Mouse (Mus musculus) layer of hippocampus, adult 2 months (tissue): Measurements from ENCODE around the gene Wapl. TPM values are rescaled to one million over a fixed set of nuclear protein-coding genes. Genes with fewer than 3 reads are reported as not detected.

Source experiments
- DNase-seq, 2 experiments: peaks; one replicate each; pipeline ENCODE4 v3.0.0; 2022; ENCODE audit warnings: low spot score in 2 of 2
- H3K27ac ChIP-seq: fragments of 200-600 bp; 2 replicates; pipeline ENCODE4 v1.8.1; 2022
- H3K4me3 ChIP-seq: fragments of 200-600 bp; 2 replicates; pipeline ENCODE4 v1.8.1; 2022; ENCODE audit warnings: mild to moderate bottlenecking
- CTCF ChIP-seq: fragments of 200-600 bp; conservative IDR thresholded peaks from 2 replicates; pipeline ENCODE4 v1.8.1; 2022; ENCODE audit warnings: antibody characterized with exemption, mild to moderate bottlenecking, moderate library complexity
- total RNA-seq, 2 experiments: library from RNA; stranded (reverse); gene quantifications; 2 replicates each; pipeline ENCODE4 v1.2.3; 2021

Gene Wapl
- total RNA-seq, 2 experiments from 2014 or later = 56.3 to 58.7 TPM

- no peak for DNase-seq
- no peak for TF ChIP-seq CTCF
- Histone ChIP-seq H3K4me3 (peak overlapping the region; percentile 58), H3K27ac (no peak overlapping the region)
Measured at GRCm38 (mm10) chr14:34662478-34662826, 11.3 kb upstream of the Wapl start.

GRCm38 (mm10) chr14:34663381-34663780 lies 10.3 kb upstream of the Wapl start:
- no peak overlapping the region for H3K4me3 ChIP-seq
- DNase-seq = no peak
- TF ChIP-seq CTCF = no peak
- H3K27ac ChIP-seq = no peak overlapping the region

GRCm38 (mm10) chr14:34669082-34669481 lies 4.6 kb upstream of the Wapl start:
- no peak for TF ChIP-seq CTCF
- Histone ChIP-seq H3K4me3 (no peak overlapping the region), H3K27ac (no peak overlapping the region)
- DNase-seq = no peak

GRCm38 (mm10) chr14:34670256-34670655 lies 3.5 kb upstream of the Wapl start:
- no peak for DNase-seq
- Histone ChIP-seq H3K27ac (no peak overlapping the region), H3K4me3 (no peak overlapping the region)
- no peak for TF ChIP-seq CTCF

- no peak; the same call in 1 of the 2 replicates for TF ChIP-seq CTCF
- peak in 1 of 2 experiments; percentile 8 for DNase-seq
- peak overlapping the region; percentile 95 for H3K27ac ChIP-seq
- peak overlapping the region; percentile 83 for H3K4me3 ChIP-seq
Measured at GRCm38 (mm10) chr14:34674229-34674791, 582 bp downstream of the Wapl start.

- peak overlapping the region; percentile 95; the same call in 1 of the 2 replicates for H3K27ac ChIP-seq
- TF ChIP-seq CTCF = no peak
- peak overlapping the region; percentile 83 for H3K4me3 ChIP-seq
- DNase-seq = no peak
Measured at GRCm38 (mm10) chr14:34674932-34675331, 1.2 kb downstream of the Wapl start.

GRCm38 (mm10) chr14:34675347-34675865 lies 1.7 kb downstream of the Wapl start:
- H3K27ac ChIP-seq = 0 out of 2 replicates have a peak overlapping the region, but pooled peaks have one; percentile 95
- H3K4me3 ChIP-seq = peak overlapping the region; percentile 83
- DNase-seq = no peak
- TF ChIP-seq CTCF = no peak

- TF ChIP-seq CTCF = no peak
- no peak overlapping the region for H3K4me3 ChIP-seq
- H3K27ac ChIP-seq = no peak overlapping the region
- no peak for DNase-seq
Measured at GRCm38 (mm10) chr14:34680815-34681214, 7.1 kb downstream of the Wapl start.

GRCm38 (mm10) chr14:34684989-34685388 lies 11.3 kb downstream of the Wapl start:
- no peak overlapping the region for H3K4me3 ChIP-seq
- DNase-seq = no peak
- TF ChIP-seq CTCF = no peak
- no peak overlapping the region for H3K27ac ChIP-seq

- no peak for DNase-seq
- Histone ChIP-seq H3K4me3 (no peak overlapping the region), H3K27ac (peak overlapping the region; percentile 0; the same call in 1 of the 2 replicates)
- TF ChIP-seq CTCF = no peak
Measured at GRCm38 (mm10) chr14:34693970-34694369, 20.2 kb downstream of the Wapl start.

GRCm38 (mm10) chr14:34697376-34697775 lies 23.6 kb downstream of the Wapl start:
- no peak for TF ChIP-seq CTCF
- DNase-seq = no peak
- Histone ChIP-seq H3K4me3 (no peak overlapping the region), H3K27ac (no peak overlapping the region)

- no peak overlapping the region for H3K4me3 ChIP-seq
- no peak for TF ChIP-seq CTCF
- DNase-seq = no peak
- peak overlapping the region; percentile 85; the same call in 1 of the 2 replicates for H3K27ac ChIP-seq
Measured at GRCm38 (mm10) chr14:34710209-34710608, 36.5 kb downstream of the Wapl start.

- H3K27ac ChIP-seq = peak overlapping the region; percentile 85
- H3K4me3 ChIP-seq = no peak overlapping the region
- TF ChIP-seq CTCF = no peak
- peak; percentile 21 to 37 for DNase-seq
Measured at GRCm38 (mm10) chr14:34712027-34712426, 38.3 kb downstream of the Wapl start.

- no peak overlapping the region for H3K4me3 ChIP-seq
- DNase-seq = no peak
- TF ChIP-seq CTCF = no peak
- H3K27ac ChIP-seq = peak overlapping the region; percentile 85
Measured at GRCm38 (mm10) chr14:34712857-34713256, 39.1 kb downstream of the Wapl start.
